Mouse (Mus musculus) embryonic facial prominence, embryonic 14.5 days (tissue): ENCODE data around the gene Npepps. TPM values are rescaled to one million over a fixed set of nuclear protein-coding genes. Genes with fewer than 3 reads are reported as not detected.

Source experiments
- ATAC-seq: fragments of 200-750 bp; cut with Nextera tagmentation; 2 replicates; pipeline ENCODE4 v1.8.0; 2017; ENCODE audit warnings: low read depth, moderate number of reproducible peaks, moderate TSS enrichment
- DNase-seq: peaks from one replicate; pipeline ENCODE4 v3.0.0-alpha.2; 2015; ENCODE audit warnings: low spot score
- H3K27ac ChIP-seq: fragments of 300-500 bp; sonication (generic); replicated peaks from 2 replicates; pipeline ENCODE4 v1.5.1; 2014; ENCODE audit warnings: low read depth, mild to moderate bottlenecking, low read length, moderate library complexity
- H3K27me3 ChIP-seq: fragments of 300-500 bp; sonication (generic); replicated peaks from 2 replicates; pipeline ENCODE4 v1.6.1; 2014; ENCODE audit warnings: low read length; ENCODE audit not compliant: control insufficient read depth, insufficient read depth
- H3K36me3 ChIP-seq: fragments of 300-500 bp; sonication (generic); 2 replicates; pipeline ENCODE4 v1.6.1; 2014; ENCODE audit warnings: low read length, mixed read lengths; ENCODE audit not compliant: control insufficient read depth, insufficient read depth
- H3K4me1 ChIP-seq: fragments of 300-500 bp; sonication (generic); 2 replicates; pipeline ENCODE4 v1.6.1; 2014; ENCODE audit warnings: antibody characterized with exemption, low read length; ENCODE audit not compliant: control insufficient read depth, insufficient read depth
- H3K4me2 ChIP-seq: fragments of 300-500 bp; sonication (generic); 2 replicates; pipeline ENCODE4 v1.6.1; 2014; ENCODE audit warnings: low read depth, mild to moderate bottlenecking, low read length, moderate library complexity, mixed read lengths
- H3K4me3 ChIP-seq: fragments of 300-500 bp; sonication (generic); 2 replicates; pipeline ENCODE4 v1.5.1; 2014; ENCODE audit warnings: low read depth, mild to moderate bottlenecking, low read length
- H3K9ac ChIP-seq: fragments of 300-500 bp; sonication (generic); 2 replicates; pipeline ENCODE4 v1.6.1; 2014; ENCODE audit warnings: low read depth, mild to moderate bottlenecking, low read length, moderate library complexity, mixed read lengths
- H3K9me3 ChIP-seq: fragments of 300-500 bp; sonication (generic); 2 replicates; pipeline ENCODE4 v1.6.1; 2016; ENCODE audit warnings: low read length; ENCODE audit not compliant: control insufficient read depth
- WGBS: fragments of 180-500 bp; shearing (Covaris S2); extraction: QIAGEN DNeasy Blood & Tissue Kit; methylation state at CpG from one replicate; pipeline ENCODE4 v1.1.7; 2014; 5-methylcytosine and 5-hydroxymethylcytosine counted together
- polyA plus RNA-seq: library from polyadenylated mRNA; unstranded; fragments of >200 nt; fragmentation: Nextera tagmentation; extraction: Ambion mirVana; gene quantifications from 2 replicates; pipeline ENCODE4 v1.2.1, GENCODE M21; 2014

Npepps gene
- polyA plus RNA-seq, 1 experiment from 2014 or later: 76.8 TPM

- DNase-seq (no peak), ATAC-seq (no peak)
- Histone ChIP-seq H3K4me1 (peaks cover 11% of the 10 kb centered on the region), H3K4me2 (no peak overlapping the region), H3K4me3 (no peak overlapping the region), H3K9me3 (no peaks in the 10 kb centered on the region), H3K27ac (no peak overlapping the region), H3K36me3 (peaks cover 100% of the 10 kb centered on the region), H3K27me3 (no peaks in the 10 kb centered on the region), H3K9ac (no peak overlapping the region)
- 78% methylated on average over 5 of the region's 5 CpGs for WGBS
Observed at GRCm38 (mm10) chr11:97181061-97181460, 99.4 kb downstream of the Npepps start.

GRCm38 (mm10) chr11:97178198-97178597 is 102.2 kb downstream of the Npepps start:
- WGBS: 98% methylated on average over 2 of the region's 2 CpGs
- H3K9me3 ChIP-seq: no peaks in the 10 kb centered on the region
- H3K9ac ChIP-seq: no peak overlapping the region
- H3K4me2 ChIP-seq: no peak overlapping the region
- H3K4me3 ChIP-seq: no peak overlapping the region
- no peak overlapping the region for H3K27ac ChIP-seq
- no peaks in the 10 kb centered on the region for H3K27me3 ChIP-seq
- no peaks in the 10 kb centered on the region for H3K4me1 ChIP-seq
- H3K36me3 ChIP-seq: peaks cover 100% of the 10 kb centered on the region
- ATAC-seq: no peak
- no peak for DNase-seq

GRCm38 (mm10) chr11:97176851-97177250 is 103.6 kb downstream of the Npepps start:
- Histone ChIP-seq H3K36me3 (peaks cover 100% of the 10 kb centered on the region), H3K4me3 (no peak overlapping the region), H3K9me3 (no peaks in the 10 kb centered on the region), H3K4me2 (no peak overlapping the region), H3K27me3 (no peaks in the 10 kb centered on the region), H3K9ac (no peak overlapping the region), H3K27ac (no peak overlapping the region), H3K4me1 (no peaks in the 10 kb centered on the region)
- ATAC-seq (no peak), DNase-seq (peak; percentile 71)
- WGBS: 44% methylated on average over 3 of the region's 3 CpGs

- ATAC-seq (no peak), DNase-seq (no peak)
- WGBS: 92% methylated on average over 7 of the region's 7 CpGs
- H3K9ac ChIP-seq: no peak overlapping the region
- H3K4me2 ChIP-seq: no peak overlapping the region
- H3K36me3 ChIP-seq: peaks cover 100% of the 10 kb centered on the region
- no peaks in the 10 kb centered on the region for H3K4me1 ChIP-seq
- no peaks in the 10 kb centered on the region for H3K9me3 ChIP-seq
- no peak overlapping the region for H3K27ac ChIP-seq
- H3K27me3 ChIP-seq: no peaks in the 10 kb centered on the region
- no peak overlapping the region for H3K4me3 ChIP-seq
Observed at GRCm38 (mm10) chr11:97175499-97175898, 104.9 kb downstream of the Npepps start.

GRCm38 (mm10) chr11:97160341-97160740 is 120.1 kb downstream of the Npepps start:
- no peak overlapping the region for H3K9ac ChIP-seq
- ATAC-seq (no peak), DNase-seq (no peak)
- H3K9me3 ChIP-seq: no peaks in the 10 kb centered on the region
- H3K36me3 ChIP-seq: peaks cover 98% of the 10 kb centered on the region
- no peak overlapping the region for H3K4me2 ChIP-seq
- no peak overlapping the region for H3K27ac ChIP-seq
- WGBS: 69% methylated on average over 6 of the region's 6 CpGs
- no peaks in the 10 kb centered on the region for H3K4me1 ChIP-seq
- H3K27me3 ChIP-seq: no peaks in the 10 kb centered on the region
- no peak overlapping the region for H3K4me3 ChIP-seq

GRCm38 (mm10) chr11:97156999-97157398 is 123.4 kb downstream of the Npepps start:
- H3K4me2 ChIP-seq: no peak overlapping the region
- peaks cover 10% of the 10 kb centered on the region for H3K4me1 ChIP-seq
- H3K27ac ChIP-seq: no peak overlapping the region
- ATAC-seq: no peak
- peaks cover 72% of the 10 kb centered on the region for H3K36me3 ChIP-seq
- no peak for DNase-seq
- H3K4me3 ChIP-seq: no peak overlapping the region
- H3K9ac ChIP-seq: no peak overlapping the region
- 80% methylated on average over 7 of the region's 7 CpGs for WGBS
- H3K27me3 ChIP-seq: no peaks in the 10 kb centered on the region
- H3K9me3 ChIP-seq: no peaks in the 10 kb centered on the region

Other genes starting within 250 kb of the Npepps start
- gene Lrrc46, start 239.2 kb downstream of the Npepps start, polyA plus RNA-seq: 2.5 and 7.3 TPM in 2 replicates
- 68.9 and 78.1 TPM in 2 replicates for gene Mrpl10, start 239.1 kb downstream of the Npepps start, polyA plus RNA-seq
- gene Osbpl7, start 230.0 kb downstream of the Npepps start, polyA plus RNA-seq: 5.0 and 7.1 TPM in 2 replicates
- 0.13 and 0.26 TPM in 2 replicates for gene Tbx21, start 165.3 kb downstream of the Npepps start, polyA plus RNA-seq
- 7.6 TPM in 2 replicates for gene Tbkbp1, start 129.1 kb downstream of the Npepps start, polyA plus RNA-seq
- gene Kpnb1, start 92.8 kb downstream of the Npepps start, polyA plus RNA-seq: 59.8 and 66.0 TPM in 2 replicates
- 35.2 and 37.8 TPM in 2 replicates for gene Mrpl45, start 35.1 kb upstream of the Npepps start, polyA plus RNA-seq
- gene Gpr179, start 71.4 kb upstream of the Npepps start, polyA plus RNA-seq: 0.08 and 0.15 TPM in 2 replicates
- 3.0 and 3.1 TPM in 2 replicates for gene Socs7, start 81.9 kb upstream of the Npepps start, polyA plus RNA-seq
- 8.9 and 9.5 TPM in 2 replicates for gene Arhgap23, start 134.9 kb upstream of the Npepps start, polyA plus RNA-seq
- 0.13 TPM in 1 of 2 replicates, not detected in the other for gene 4933428G20Rik, start 219.7 kb upstream of the Npepps start, polyA plus RNA-seq